Mouse (Mus musculus) liver, adult 2 months (tissue): Measurements from ENCODE around the gene Timm44.

ENCODE experiments used
- CTCF ChIP-seq: fragments of 200-500 bp; IDR thresholded peaks from 2 replicates; pipeline ENCODE4 v1.5.1; 2011; ENCODE audit warnings: low read depth, low read length, control low read depth
- POLR2A ChIP-seq: fragments of 200-500 bp; IDR thresholded peaks from 2 replicates; pipeline ENCODE4 v1.6.1; 2011; ENCODE audit warnings: low read length, control low read depth; ENCODE audit not compliant: insufficient read depth; ENCODE audit errors: extremely low read depth

- no peak for TF ChIP-seq POLR2A
- no peak for TF ChIP-seq CTCF
Measured at GRCm38 (mm10) chr8:4216791-4217621, 58.7 kb downstream of the Timm44 start, which contains the start of gene Prr36.
